Mouse (Mus musculus): ENCODE results near the gene Igfbp6. TPM values are rescaled to one million over a fixed set of nuclear protein-coding genes. Genes with fewer than 3 reads are reported as not detected.

The Igfbp6 gene
- polyA plus RNA-seq, 1 experiment: 46.3 TPM

GRCm38 (mm10) chr15:102108651-102109525 lies 35.3 kb upstream of the Igfbp6 start:
- DNase-seq (ENCODE audit: extremely low spot score in 1 of 2, low spot score in 1 of 2): peak; percentile 67 to 90

GRCm38 (mm10) chr15:102110271-102110670 lies 33.9 kb upstream of the Igfbp6 start:
- no peak for DNase-seq (ENCODE audit: extremely low spot score in 1 of 2, low spot score in 1 of 2)

DNA sequence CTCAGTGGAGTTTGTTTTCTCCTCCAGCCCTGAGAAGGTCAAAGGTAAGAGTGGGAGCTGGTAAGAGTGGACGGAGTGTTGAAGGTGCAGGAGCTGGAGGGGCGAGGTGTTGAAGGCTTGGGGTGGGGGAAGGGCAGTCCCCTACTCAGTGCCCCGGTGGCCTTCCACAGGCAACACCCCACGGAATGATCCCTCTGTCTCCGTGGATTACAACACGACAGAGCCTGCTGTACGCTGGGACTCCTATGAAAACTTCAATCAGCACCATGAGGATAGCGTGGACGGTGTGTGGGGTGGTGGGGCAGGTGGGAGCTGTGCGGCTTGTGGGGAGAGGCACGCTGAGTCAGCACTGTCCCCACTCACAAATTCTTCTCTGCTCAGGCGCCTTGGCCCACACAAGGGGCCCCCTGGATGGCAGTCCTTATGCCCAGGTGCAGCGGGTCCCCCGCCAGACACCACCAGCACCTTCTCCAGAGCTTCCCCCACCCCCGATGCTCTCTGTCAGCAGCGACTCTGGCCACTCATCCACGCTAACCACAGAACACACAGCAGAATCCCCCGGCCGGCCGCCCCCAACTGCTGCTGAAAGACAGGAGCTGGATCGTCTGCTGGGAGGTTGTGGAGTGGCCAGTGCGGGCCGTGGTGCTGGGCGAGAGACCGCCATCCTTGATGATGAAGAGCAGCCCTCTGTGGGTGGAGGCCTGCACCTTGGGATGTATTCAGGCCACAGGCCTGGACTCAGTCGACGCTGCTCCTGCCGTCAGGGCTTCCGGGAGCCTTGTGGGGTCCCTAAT lies 33.3 kb upstream of the Igfbp6 start:
- no peak for DNase-seq (ENCODE audit: extremely low spot score in 1 of 2, low spot score in 1 of 2)

DNA sequence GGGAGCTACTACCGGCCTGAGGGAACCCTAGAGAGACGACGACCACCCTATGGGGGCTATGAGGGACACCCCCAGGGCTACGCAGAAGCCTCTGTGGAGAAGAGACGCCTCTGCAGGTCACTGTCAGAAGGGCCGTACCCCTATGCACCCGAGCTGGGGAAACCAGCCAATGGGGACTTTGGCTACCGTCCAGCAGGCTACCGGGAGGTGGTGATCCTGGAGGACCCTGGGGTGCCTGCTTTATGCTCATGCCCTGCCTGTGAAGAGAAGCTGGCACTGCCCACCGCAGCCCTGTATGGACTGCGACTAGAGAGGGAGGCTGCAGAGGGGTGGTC lies 32.7 kb upstream of the Igfbp6 start:
- no peak for DNase-seq (ENCODE audit: extremely low spot score in 1 of 2, low spot score in 1 of 2)

DNA sequence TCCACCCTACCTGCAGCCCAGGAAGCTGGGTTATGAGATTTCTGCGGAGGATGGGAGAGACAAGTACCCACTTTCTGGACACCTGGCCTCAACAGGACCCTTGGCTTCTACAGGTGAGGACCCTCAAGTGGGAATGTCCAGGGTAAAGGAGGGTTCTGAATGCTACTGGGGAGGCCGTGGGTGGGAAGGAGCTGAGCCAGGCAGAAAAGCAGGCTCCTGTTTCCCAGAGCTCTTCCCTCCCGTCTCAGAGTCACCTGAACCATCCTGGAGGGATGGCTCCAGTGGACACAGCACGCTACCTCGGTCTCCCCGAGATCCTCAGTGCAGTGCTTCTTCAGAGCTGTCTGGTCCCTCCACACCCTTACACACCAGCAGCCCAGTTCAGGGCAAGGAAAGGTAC lies 32.0 kb upstream of the Igfbp6 start:
- no peak for DNase-seq (ENCODE audit: extremely low spot score in 1 of 2, low spot score in 1 of 2)

DNA sequence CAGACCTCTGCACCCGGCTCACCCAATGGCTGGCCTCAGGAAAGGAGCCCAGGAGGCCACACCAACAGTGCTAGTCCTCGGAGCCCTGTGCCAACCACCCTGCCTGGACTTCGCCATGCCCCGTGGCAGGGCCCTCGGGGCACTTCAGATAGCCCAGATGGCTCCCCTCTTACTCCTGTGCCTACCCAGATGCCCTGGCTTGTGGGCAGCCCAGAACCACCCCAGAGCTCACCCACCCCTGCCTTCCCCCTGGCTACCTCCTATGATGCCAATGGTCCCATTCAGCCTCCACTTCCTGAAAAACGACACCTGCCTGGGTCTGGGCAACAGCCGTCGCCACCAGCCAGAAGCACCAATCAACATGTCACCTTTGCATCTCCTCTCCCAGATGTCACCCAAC lies 31.3 kb upstream of the Igfbp6 start:
- DNase-seq (ENCODE audit: extremely low spot score in 1 of 2, low spot score in 1 of 2): no peak

DNA sequence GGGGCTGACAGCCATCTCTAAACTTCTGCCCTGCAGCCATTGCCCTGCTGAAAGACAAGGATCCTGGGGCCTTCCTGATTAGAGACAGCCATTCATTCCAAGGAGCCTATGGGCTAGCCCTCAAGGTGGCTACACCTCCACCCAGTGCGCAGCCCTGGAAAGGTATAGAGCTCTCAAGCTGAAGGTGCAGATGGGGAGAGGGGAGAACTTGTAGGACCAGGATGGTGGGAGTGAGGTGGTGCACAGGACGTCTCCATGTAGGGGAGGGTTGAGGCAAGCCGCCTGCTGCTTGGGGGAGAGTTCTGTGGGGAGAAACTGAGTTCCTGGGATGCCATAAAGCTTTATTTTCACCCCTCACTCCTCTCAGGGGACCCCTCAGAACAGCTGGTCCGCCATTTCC lies 30.5 kb upstream of the Igfbp6 start:
- DNase-seq (ENCODE audit: extremely low spot score in 1 of 2, low spot score in 1 of 2): no peak

- DNase-seq (ENCODE audit: extremely low spot score in 1 of 2, low spot score in 1 of 2): no peak
Measured at GRCm38 (mm10) chr15:102114651-102115260, 29.4 kb upstream of the Igfbp6 start.

DNA sequence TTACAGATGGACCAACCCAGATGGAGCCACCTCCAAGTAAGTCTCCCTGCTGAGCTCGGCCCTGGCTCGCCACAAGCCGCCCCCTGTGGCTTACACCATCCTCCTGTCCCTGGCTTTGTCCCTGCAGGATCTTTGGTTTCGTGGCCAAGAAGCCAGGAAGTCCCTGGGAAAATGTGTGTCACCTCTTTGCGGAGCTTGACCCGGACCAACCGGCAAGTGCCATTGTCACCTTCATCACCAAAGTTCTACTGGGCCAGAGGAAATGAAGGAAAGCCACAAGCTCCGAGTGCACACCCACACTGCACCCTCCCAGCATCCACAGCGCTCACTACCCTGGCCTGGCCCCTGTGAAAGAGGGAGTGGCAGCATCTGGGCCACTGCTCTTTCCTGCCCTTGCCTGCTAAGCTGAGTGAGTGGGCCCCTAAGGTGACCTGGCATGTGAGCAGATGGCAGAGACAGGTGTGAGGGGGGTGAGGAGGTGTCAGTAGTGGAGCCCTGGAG lies 28.4 kb upstream of the Igfbp6 start:
- DNase-seq (ENCODE audit: extremely low spot score in 1 of 2, low spot score in 1 of 2): no peak

- no peak for DNase-seq (ENCODE audit: extremely low spot score in 1 of 2, low spot score in 1 of 2)
Measured at GRCm38 (mm10) chr15:102116753-102117415, 27.3 kb upstream of the Igfbp6 start.

- no peak for DNase-seq (ENCODE audit: extremely low spot score in 1 of 2, low spot score in 1 of 2)
Measured at GRCm38 (mm10) chr15:102117461-102118443, 26.4 kb upstream of the Igfbp6 start.

- DNase-seq (ENCODE audit: extremely low spot score in 1 of 2, low spot score in 1 of 2): no peak
Measured at GRCm38 (mm10) chr15:102118591-102118990, 25.6 kb upstream of the Igfbp6 start.

DNA sequence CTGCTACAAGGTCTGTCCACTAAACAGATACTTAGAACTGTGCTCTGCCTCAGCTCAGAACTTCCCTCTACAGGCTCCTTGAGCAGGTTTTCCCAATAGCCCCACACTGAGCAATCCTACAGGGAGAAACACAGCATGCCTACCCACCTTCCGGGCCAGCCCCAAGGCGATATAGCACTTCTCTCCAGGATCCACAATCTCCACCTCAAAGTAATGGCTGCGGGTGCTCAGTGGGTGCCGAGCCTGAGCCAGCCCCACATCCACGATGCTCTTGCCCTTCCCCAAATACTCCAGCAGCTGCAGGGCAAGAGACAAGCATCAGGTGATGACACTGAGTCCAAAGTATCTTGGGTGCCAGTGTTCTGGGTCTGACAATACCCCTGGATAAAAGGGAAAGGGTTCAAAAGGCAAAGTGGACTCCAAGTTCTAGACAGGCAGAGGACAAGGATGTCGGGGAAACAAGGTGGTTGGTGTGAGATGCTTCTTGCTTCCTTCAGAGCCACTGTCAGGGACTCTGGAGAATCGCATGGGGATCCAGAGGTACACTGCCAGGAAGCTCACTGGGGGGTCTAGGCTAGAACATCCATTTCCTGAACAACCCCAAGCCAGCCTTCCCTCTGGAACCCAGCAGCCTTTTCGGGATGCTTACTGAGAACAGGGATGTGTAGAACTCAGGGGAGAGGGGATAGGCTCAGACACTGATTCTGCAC lies 24.9 kb upstream of the Igfbp6 start:
- DNase-seq (ENCODE audit: extremely low spot score in 1 of 2, low spot score in 1 of 2): no peak

DNA sequence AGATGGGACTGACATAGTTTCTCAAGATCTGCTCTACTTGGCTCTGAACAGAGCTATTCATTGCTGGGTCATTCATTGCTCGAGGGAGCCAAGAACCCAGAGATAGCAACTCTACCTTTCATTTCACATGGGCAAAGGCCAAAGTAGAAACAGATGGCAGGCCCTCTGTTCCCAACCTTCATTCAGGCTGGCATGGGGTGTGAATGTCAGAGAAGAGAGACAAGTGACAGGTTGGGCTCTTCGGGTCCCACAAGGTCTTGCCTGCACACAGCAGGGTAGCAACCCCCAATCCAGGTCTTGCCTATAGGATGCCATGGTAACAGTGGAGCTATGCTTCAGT lies 24.4 kb upstream of the Igfbp6 start:
- DNase-seq (ENCODE audit: extremely low spot score in 1 of 2, low spot score in 1 of 2): no peak

DNA sequence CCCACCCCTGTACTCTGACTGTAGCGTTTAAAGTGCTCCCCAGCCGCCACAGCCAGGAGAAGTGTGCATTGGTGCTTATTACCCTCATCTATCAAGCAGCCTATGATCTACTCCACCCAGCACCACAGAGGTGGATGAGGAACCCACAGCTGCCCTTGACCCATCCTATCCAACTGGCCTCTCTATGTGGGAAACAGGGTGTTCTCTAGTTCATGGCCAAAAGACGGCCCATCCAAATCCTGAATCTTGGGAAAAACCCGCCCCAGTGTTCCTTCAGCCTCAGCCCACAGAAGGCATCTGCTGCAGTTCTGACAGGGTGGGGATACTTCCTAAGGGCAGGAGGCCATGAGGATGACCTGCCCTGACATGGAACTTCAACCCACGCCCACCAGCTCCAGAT lies 23.6 kb upstream of the Igfbp6 start:
- no peak for DNase-seq (ENCODE audit: extremely low spot score in 1 of 2, low spot score in 1 of 2)

- no peak for DNase-seq (ENCODE audit: extremely low spot score in 1 of 2, low spot score in 1 of 2)
Measured at GRCm38 (mm10) chr15:102126303-102126702, 17.9 kb upstream of the Igfbp6 start.

DNA sequence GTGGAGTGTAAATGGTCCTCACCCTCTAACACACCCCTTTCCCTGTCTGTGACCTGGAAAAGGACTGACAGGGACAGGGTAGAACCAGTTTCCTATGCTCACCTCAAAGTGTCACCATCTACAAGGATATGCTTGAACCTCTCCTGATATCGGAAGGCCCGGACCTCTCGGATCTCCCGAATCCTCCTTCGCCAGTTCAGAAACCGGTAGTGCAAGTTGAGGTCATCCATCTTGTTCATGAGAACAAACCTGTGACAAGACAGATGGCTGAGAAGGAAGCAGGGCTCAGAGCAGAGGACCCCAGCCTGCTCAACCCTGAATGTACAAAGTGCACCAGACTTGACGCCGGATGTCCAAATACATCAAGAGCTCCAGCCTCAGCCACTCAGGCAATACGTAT lies 10.8 kb upstream of the Igfbp6 start:
- no peak for DNase-seq (ENCODE audit: extremely low spot score in 1 of 2, low spot score in 1 of 2)

DNA sequence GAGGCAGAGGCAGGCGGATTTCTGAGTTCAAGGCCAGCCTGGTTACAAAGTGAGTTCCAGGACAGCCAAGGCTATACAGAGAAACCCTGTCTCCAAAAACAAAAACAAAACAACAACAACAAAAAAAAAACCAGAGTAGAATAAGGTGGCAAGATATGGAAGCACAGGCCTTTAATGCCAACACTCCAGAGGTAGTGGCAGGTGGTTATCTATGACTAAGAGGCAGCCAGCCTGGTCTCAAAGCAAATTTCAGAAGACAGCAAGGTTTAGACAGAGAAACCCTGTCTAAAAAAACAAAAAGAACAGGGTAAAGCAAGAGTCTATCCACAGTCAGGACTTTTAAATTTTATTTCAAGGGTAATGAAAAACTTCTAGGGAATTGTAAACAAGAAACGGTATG lies 9.5 kb upstream of the Igfbp6 start:
- DNase-seq (ENCODE audit: extremely low spot score in 1 of 2, low spot score in 1 of 2): no peak

GRCm38 (mm10) chr15:102135522-102136128 lies 8.5 kb upstream of the Igfbp6 start:
- DNase-seq (ENCODE audit: extremely low spot score in 1 of 2, low spot score in 1 of 2): peak in 1 of 2 experiments; percentile 34
